8 mouse cellular contexts compared by ENCODE assay signal in the genomic region with DNA sequence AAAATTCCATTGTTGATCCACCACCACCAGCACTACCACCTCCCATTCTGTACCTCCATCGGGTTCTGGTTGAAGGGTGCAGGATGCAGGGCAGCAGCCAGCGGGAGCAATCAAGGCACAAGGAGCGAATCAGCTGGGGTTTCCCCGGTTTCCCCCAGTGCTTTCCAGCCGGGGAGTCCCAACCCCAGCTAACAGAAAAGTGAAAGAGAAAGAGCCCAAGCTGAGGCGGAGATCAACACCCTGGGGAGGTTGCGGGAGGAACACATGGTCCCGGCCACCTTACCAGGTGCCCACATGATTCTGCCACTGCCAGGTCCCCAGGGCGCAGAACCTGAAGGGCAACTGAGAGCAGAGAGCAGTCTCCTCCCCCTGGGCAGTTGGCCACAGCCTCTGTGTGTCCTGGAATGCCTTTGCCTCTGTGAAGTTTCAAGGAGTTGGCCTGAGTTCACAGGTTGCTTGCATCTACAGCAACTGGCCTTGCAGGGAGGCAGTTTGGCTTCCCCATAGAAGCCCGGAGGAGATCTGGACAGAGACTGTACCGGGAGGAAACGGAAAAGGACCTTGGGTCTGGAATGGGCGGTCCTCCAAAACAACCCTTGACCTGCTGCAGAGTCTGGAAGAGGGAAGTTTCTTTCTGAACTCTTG. TPM values are rescaled to one million over a fixed set of nuclear protein-coding genes. Genes with fewer than 3 reads are reported as not detected.
DNase-seq lines count a peak whose midpoint lies in the region; ATAC-seq and TF ChIP-seq lines count a peak whose summit lies in the region.

A gene (minus strand): TSS at position 537 of the 645 bp plus-strand sequence.

- H3K4me1 ChIP-seq in hindbrain, embryonic 16.5 days (ENCODE audit: control insufficient read depth, insufficient read depth, low read depth, low read length) = no peaks in the 10 kb centered on the region; the same call in none of the 2 replicates
- peaks cover 9% of the 10 kb centered on the region for H3K4me1 ChIP-seq in midbrain, embryonic 16.5 days (ENCODE audit: control insufficient read depth, insufficient read depth, low read length)
- H3K4me1 ChIP-seq in testis, adult 2 months (ENCODE audit: control insufficient read depth, insufficient read depth, low read length) = peaks cover 4% of the 10 kb centered on the region

- ATAC-seq in hindbrain, embryonic 16.5 days = peak; percentile 40; the same call in 1 of the 2 replicates
- peak; percentile 25; the same call in 1 of the 2 replicates for ATAC-seq in midbrain, embryonic 16.5 days

- no peaks in the 10 kb centered on the region for H3K36me3 ChIP-seq in hindbrain, embryonic 16.5 days (ENCODE audit: control insufficient read depth, insufficient read depth, low read length)
- H3K36me3 ChIP-seq in midbrain, embryonic 16.5 days (ENCODE audit: control insufficient read depth, insufficient read depth, low read length) = no peaks in the 10 kb centered on the region
- no peaks in the 10 kb centered on the region for H3K36me3 ChIP-seq in testis, adult 2 months (ENCODE audit: control insufficient read depth, insufficient read depth, low read length)

- peak within 1 kb of the TSS; percentile 56 for H3K4me2 ChIP-seq in hindbrain, embryonic 16.5 days (ENCODE audit: low read length)
- H3K4me2 ChIP-seq in midbrain, embryonic 16.5 days (ENCODE audit: low read length) = peak within 1 kb of the TSS; percentile 61

- TF ChIP-seq CTCF in testis, adult 2 months (IDR thresholded peaks at IDR 0.05; ENCODE audit: control insufficient read depth, insufficient read depth, insufficient replicate concordance, low read depth, low read length) = no peak

- peak within 1 kb of the TSS; percentile 43 for H3K9ac ChIP-seq in hindbrain, embryonic 16.5 days (ENCODE audit: low read depth, low read length)
- peak within 1 kb of the TSS; percentile 34; the same call in 1 of the 2 replicates for H3K9ac ChIP-seq in midbrain, embryonic 16.5 days (ENCODE audit: low read depth, low read length)

- DNase-seq in cerebellum, adult 18-20 months = peak; percentile 4
- no peak for DNase-seq in cerebellum, adult 9-10 months
- peak; percentile 19 for DNase-seq in cerebellum, adult 9-11 months
- peak; percentile 32 for DNase-seq in gastrocnemius, postnatal 10 days
- DNase-seq in liver = peak; percentile 23

- H3K27me3 ChIP-seq in hindbrain, embryonic 16.5 days (replicated peaks; ENCODE audit: control insufficient read depth, insufficient read depth, low read length) = no peaks in the 10 kb centered on the region
- H3K27me3 ChIP-seq in midbrain, embryonic 16.5 days (ENCODE audit: control insufficient read depth, insufficient read depth, low read depth, low read length) = peaks cover 6% of the 10 kb centered on the region; the same call in 1 of the 2 replicates
- H3K27me3 ChIP-seq in testis, adult 2 months (ENCODE audit: control insufficient read depth, insufficient read depth, low read length) = no peaks in the 10 kb centered on the region

- no peaks in the 10 kb centered on the region for H3K9me3 ChIP-seq in hindbrain, embryonic 16.5 days (ENCODE audit: control insufficient read depth, low read length)
- H3K9me3 ChIP-seq in midbrain, embryonic 16.5 days (replicated peaks; ENCODE audit: control insufficient read depth, low read length, poor library complexity, severe bottlenecking) = no peaks in the 10 kb centered on the region

- no peak for TF ChIP-seq POLR2A in testis, adult 2 months (IDR thresholded peaks at IDR 0.05; ENCODE audit: control insufficient read depth, low read depth, low read length)

- H3K4me3 ChIP-seq in hindbrain, embryonic 16.5 days (ENCODE audit: low read length) = peak within 1 kb of the TSS; percentile 42
- peak within 1 kb of the TSS; percentile 28 for H3K4me3 ChIP-seq in midbrain, embryonic 16.5 days (ENCODE audit: low read depth, low read length)
- H3K4me3 ChIP-seq in testis, adult 2 months (ENCODE audit: control insufficient read depth, low read depth, low read length) = peak within 1 kb of the TSS; percentile 82

- WGBS in hindbrain, embryonic 16.5 days = 14% methylated on average over 13 of the region's 13 CpGs
- WGBS in midbrain, embryonic 16.5 days = 17% methylated on average over 13 of the region's 13 CpGs

- no peak within 1 kb of the TSS for H3K27ac ChIP-seq in hindbrain, embryonic 16.5 days (ENCODE audit: low read depth, low read length)
- H3K27ac ChIP-seq in midbrain, embryonic 16.5 days (ENCODE audit: low read length) = no peak within 1 kb of the TSS
- H3K27ac ChIP-seq in testis, adult 2 months (ENCODE audit: control insufficient read depth, insufficient read depth, low read depth, low read length) = peak within 1 kb of the TSS; percentile 84

RNA-seq across cellular contexts. Expression of the gene that starts here (rescaled TPM):
- 1 to 10 TPM; 3.4 to 3.6 TPM for total RNA-seq in gastrocnemius, postnatal 10 days (2021)
- 1.8 and 2.1 TPM in 2 replicates for polyA plus RNA-seq in hindbrain, embryonic 16.5 days (2015; fragmentation: Nextera tagmentation; extraction: Ambion mirVana)
- polyA plus RNA-seq in midbrain, embryonic 16.5 days (2015; fragmentation: Nextera tagmentation; extraction: Ambion mirVana) = 1.1 TPM in 2 replicates
- 0.32 and 0.42 TPM in 2 replicates for polyA plus RNA-seq in testis, adult 2 months (2012; rRNA removed)

Comparison
In these comparisons a context has a peak if more than half of its experiments do, and no peak if none do; other contexts are left out.
1. H3K4me3 ChIP-seq: peak in every context shown above with its lines; median percentile 82 in testis, adult 2 months; 42 in hindbrain, embryonic 16.5 days; 28 in midbrain, embryonic 16.5 days.